Mouse (Mus musculus): Measurements from ENCODE around the gene Rcc2. TPM values are rescaled to one million over a fixed set of nuclear protein-coding genes. Genes with fewer than 3 reads are reported as not detected.
A peak's percentile ranks its signal among the peaks of the same experiment; 100 is the strongest.

The Rcc2 gene
- polyA plus RNA-seq, 1 experiment from 2014 or later: 16.1 TPM

DNA sequence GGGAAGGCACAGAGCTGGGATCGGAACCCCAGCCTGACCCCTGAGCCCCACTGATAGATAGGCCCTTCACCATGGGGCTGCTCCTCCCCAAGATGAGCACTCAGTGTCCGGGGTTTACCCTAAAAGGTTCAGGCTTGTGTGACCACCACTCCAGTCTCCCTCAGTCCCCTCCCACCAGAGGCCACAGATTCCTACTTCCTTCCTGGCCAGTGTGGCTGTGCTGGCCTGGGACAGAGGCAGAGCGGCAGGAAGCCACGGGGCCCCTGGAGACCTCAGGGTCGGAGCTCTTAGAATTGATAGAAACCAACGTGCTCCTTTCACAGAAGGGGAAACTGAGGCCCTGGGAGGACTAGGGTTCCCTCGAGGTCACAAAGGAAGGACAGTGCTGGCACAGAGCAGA, 37.9 kb upstream of the Rcc2 start:
- ATAC-seq (ENCODE audit: insufficient number of reproducible peaks, insufficient read depth, low FRiP score, low read depth): no peak
- H3K4me1 ChIP-seq (ENCODE audit: control insufficient read depth in 2 of 2, insufficient read depth in 2 of 2, low read length in 2 of 2): peaks cover 19 to 32% of the 10 kb centered on the region in 2 experiments

GRCm38 (mm10) chr4:140662882-140663585, 37.3 kb upstream of the Rcc2 start:
- no peak overlapping the region for H3K9ac ChIP-seq (ENCODE audit: low read length)
- H3K27ac ChIP-seq (replicated peaks in 1 of 2; ENCODE audit: control insufficient read depth in 1 of 2, insufficient read depth in 1 of 2, low read depth in 2 of 2, low read length in 2 of 2): no peak overlapping the region
- WGBS: 28% methylated on average over 10 of the region's 10 CpGs
- no peak overlapping the region for H3K4me3 ChIP-seq (ENCODE audit: control insufficient read depth in 1 of 2, insufficient read depth in 1 of 2, low read depth in 1 of 2, low read length in 2 of 2)
- no peak overlapping the region for H3K4me2 ChIP-seq (ENCODE audit: low read length)
- no peaks in the 10 kb centered on the region for H3K36me3 ChIP-seq (ENCODE audit: control insufficient read depth, insufficient read depth, low read length)
- no peaks in the 10 kb centered on the region for H3K27me3 ChIP-seq (ENCODE audit: control insufficient read depth, insufficient read depth, low read length)
- H3K9me3 ChIP-seq (ENCODE audit: control insufficient read depth, low read length): no peaks in the 10 kb centered on the region
- H3K4me1 ChIP-seq (ENCODE audit: control insufficient read depth in 2 of 2, insufficient read depth in 2 of 2, low read length in 2 of 2): peaks cover 13 to 27% of the 10 kb centered on the region in 2 experiments
- no peak for ATAC-seq (ENCODE audit: insufficient number of reproducible peaks, insufficient read depth, low FRiP score, low read depth)

More for the DNA sequence above, 37.9 kb upstream of the Rcc2 start:
- Histone ChIP-seq H3K4me2 (ENCODE audit: low read length) (no peak overlapping the region), H3K27me3 (ENCODE audit: control insufficient read depth, insufficient read depth, low read length) (no peaks in the 10 kb centered on the region), H3K9me3 (ENCODE audit: control insufficient read depth, low read length) (no peaks in the 10 kb centered on the region), H3K9ac (ENCODE audit: low read length) (no peak overlapping the region), H3K36me3 (ENCODE audit: control insufficient read depth, insufficient read depth, low read length) (no peaks in the 10 kb centered on the region), H3K4me3 (ENCODE audit: control insufficient read depth in 1 of 2, insufficient read depth in 1 of 2, low read depth in 1 of 2, low read length in 2 of 2) (no peak overlapping the region), H3K27ac (replicated peaks in 1 of 2; ENCODE audit: control insufficient read depth in 1 of 2, insufficient read depth in 1 of 2, low read depth in 2 of 2, low read length in 2 of 2) (no peak overlapping the region)
- 22% methylated on average over 7 of the region's 7 CpGs for WGBS

DNA sequence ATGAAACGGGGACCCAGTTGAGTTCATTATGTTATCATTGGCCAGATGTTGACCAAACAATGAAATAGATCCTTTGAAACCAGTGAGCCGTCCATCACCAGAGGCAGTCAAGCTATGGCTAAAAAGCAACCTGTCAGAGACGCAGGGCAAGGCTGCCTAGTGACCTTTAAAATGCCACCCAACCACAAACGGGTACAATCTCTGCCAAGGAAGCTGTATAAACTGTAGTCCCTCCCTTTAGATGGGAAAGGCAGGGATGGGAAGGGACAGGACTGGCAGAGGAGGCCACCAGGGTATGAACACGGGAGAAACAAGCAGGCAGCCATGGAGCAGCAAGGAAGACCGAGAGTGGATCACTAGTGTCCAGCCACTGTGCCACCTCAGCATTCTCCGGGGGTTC, 35.3 kb upstream of the Rcc2 start:
- ATAC-seq (ENCODE audit: insufficient number of reproducible peaks, insufficient read depth, low FRiP score, low read depth): no peak
- Histone ChIP-seq H3K27me3 (ENCODE audit: control insufficient read depth, insufficient read depth, low read length) (no peaks in the 10 kb centered on the region), H3K36me3 (ENCODE audit: control insufficient read depth, insufficient read depth, low read length) (no peaks in the 10 kb centered on the region), H3K4me1 (ENCODE audit: control insufficient read depth in 2 of 2, insufficient read depth in 2 of 2, low read length in 2 of 2) (peaks cover 9 to 16% of the 10 kb centered on the region in 2 experiments), H3K27ac (replicated peaks in 1 of 2; ENCODE audit: control insufficient read depth in 1 of 2, insufficient read depth in 1 of 2, low read depth in 2 of 2, low read length in 2 of 2) (no peak overlapping the region), H3K9ac (ENCODE audit: low read length) (no peak overlapping the region), H3K4me2 (ENCODE audit: low read length) (no peak overlapping the region), H3K9me3 (ENCODE audit: control insufficient read depth, low read length) (no peaks in the 10 kb centered on the region), H3K4me3 (ENCODE audit: control insufficient read depth in 1 of 2, insufficient read depth in 1 of 2, low read depth in 1 of 2, low read length in 2 of 2) (no peak overlapping the region)
- WGBS: 83% methylated on average over 7 of the region's 7 CpGs

- H3K9ac ChIP-seq (ENCODE audit: low read length): no peak within 1 kb of the TSS
- H3K27ac ChIP-seq (replicated peaks in 1 of 2; ENCODE audit: control insufficient read depth in 1 of 2, insufficient read depth in 1 of 2, low read depth in 2 of 2, low read length in 2 of 2): no peak within 1 kb of the TSS
- 60% methylated on average over 11 of the region's 11 CpGs for WGBS
- peaks cover 9 to 16% of the 10 kb centered on the region in 2 experiments for H3K4me1 ChIP-seq (ENCODE audit: control insufficient read depth in 2 of 2, insufficient read depth in 2 of 2, low read length in 2 of 2)
- no peak within 1 kb of the TSS for H3K4me3 ChIP-seq (ENCODE audit: control insufficient read depth in 1 of 2, insufficient read depth in 1 of 2, low read depth in 1 of 2, low read length in 2 of 2)
- H3K9me3 ChIP-seq (ENCODE audit: control insufficient read depth, low read length): no peaks in the 10 kb centered on the region
- ATAC-seq (ENCODE audit: insufficient number of reproducible peaks, insufficient read depth, low FRiP score, low read depth): no peak
- no peak within 1 kb of the TSS for H3K4me2 ChIP-seq (ENCODE audit: low read length)
- no peaks in the 10 kb centered on the region for H3K27me3 ChIP-seq (ENCODE audit: control insufficient read depth, insufficient read depth, low read length)
- H3K36me3 ChIP-seq (ENCODE audit: control insufficient read depth, insufficient read depth, low read length): no peaks in the 10 kb centered on the region
Observed at GRCm38 (mm10) chr4:140665760-140666159, 34.6 kb upstream of the Rcc2 start, which contains the start of gene Arhgef10l. Arhgef10l (minus strand) TSS chr4:140666012.

- Histone ChIP-seq H3K27ac (replicated peaks in 1 of 2; ENCODE audit: control insufficient read depth in 1 of 2, insufficient read depth in 1 of 2, low read depth in 2 of 2, low read length in 2 of 2) (no peak overlapping the region), H3K36me3 (ENCODE audit: control insufficient read depth, insufficient read depth, low read length) (no peaks in the 10 kb centered on the region), H3K4me3 (ENCODE audit: control insufficient read depth in 1 of 2, insufficient read depth in 1 of 2, low read depth in 1 of 2, low read length in 2 of 2) (no peak overlapping the region), H3K4me2 (ENCODE audit: low read length) (no peak overlapping the region), H3K4me1 (ENCODE audit: control insufficient read depth in 2 of 2, insufficient read depth in 2 of 2, low read length in 2 of 2) (peaks cover 4 to 6% of the 10 kb centered on the region in 2 experiments), H3K9me3 (ENCODE audit: control insufficient read depth, low read length) (no peaks in the 10 kb centered on the region), H3K9ac (ENCODE audit: low read length) (no peak overlapping the region), H3K27me3 (ENCODE audit: control insufficient read depth, insufficient read depth, low read length) (no peaks in the 10 kb centered on the region)
- 77% methylated on average over 8 of the region's 8 CpGs for WGBS
- no peak for ATAC-seq (ENCODE audit: insufficient number of reproducible peaks, insufficient read depth, low FRiP score, low read depth)
Observed at GRCm38 (mm10) chr4:140667802-140668201, 32.5 kb upstream of the Rcc2 start.

DNA sequence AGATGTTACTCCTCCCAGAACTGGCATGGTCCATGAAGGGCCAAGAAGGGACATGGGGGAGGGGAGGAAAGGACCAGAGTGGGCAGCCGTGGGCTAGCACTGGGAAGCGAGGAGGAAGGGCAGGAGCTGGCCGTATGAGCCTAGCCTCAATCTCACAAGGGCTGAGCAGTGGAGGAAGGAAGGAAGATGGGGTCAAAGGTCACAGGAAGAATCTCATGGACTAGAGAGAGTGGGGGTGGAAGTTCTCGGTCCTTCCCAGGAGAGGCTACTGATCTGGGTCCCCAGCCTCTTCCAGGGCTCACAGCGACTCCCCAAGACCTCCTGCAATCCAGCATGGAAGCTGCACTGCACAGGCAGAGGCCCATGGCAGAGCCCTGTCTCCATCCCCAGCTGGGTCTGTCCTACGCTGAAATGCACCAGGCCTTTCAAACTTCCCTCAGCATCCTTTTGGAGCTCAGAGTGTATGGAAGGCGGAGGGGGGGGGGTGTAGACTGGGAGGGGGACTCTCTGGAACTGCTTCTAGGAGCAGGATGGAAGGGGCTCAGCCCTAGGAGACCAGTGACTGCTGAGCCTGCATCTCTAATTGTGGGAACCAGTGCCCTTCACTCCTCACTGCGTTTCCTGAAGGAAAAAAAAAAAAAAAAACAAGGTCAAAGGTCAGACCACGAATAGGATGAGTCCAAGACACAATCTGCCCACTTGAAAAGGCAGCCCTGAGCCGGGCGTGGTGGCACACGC, 26.6 kb upstream of the Rcc2 start:
- Histone ChIP-seq H3K36me3 (ENCODE audit: control insufficient read depth, insufficient read depth, low read length) (no peaks in the 10 kb centered on the region), H3K4me2 (ENCODE audit: low read length) (no peak overlapping the region), H3K27ac (replicated peaks in 1 of 2; ENCODE audit: control insufficient read depth in 1 of 2, insufficient read depth in 1 of 2, low read depth in 2 of 2, low read length in 2 of 2) (no peak overlapping the region), H3K27me3 (ENCODE audit: control insufficient read depth, insufficient read depth, low read length) (no peaks in the 10 kb centered on the region), H3K4me3 (ENCODE audit: control insufficient read depth in 1 of 2, insufficient read depth in 1 of 2, low read depth in 1 of 2, low read length in 2 of 2) (no peak overlapping the region), H3K9me3 (ENCODE audit: control insufficient read depth, low read length) (no peaks in the 10 kb centered on the region), H3K9ac (ENCODE audit: low read length) (no peak overlapping the region), H3K4me1 (ENCODE audit: control insufficient read depth in 2 of 2, insufficient read depth in 2 of 2, low read length in 2 of 2) (peaks cover 0 to 3% of the 10 kb centered on the region in 2 experiments; a peak in 1 of 4 replicates)
- no peak for ATAC-seq (ENCODE audit: insufficient number of reproducible peaks, insufficient read depth, low FRiP score, low read depth)
- 62% methylated on average over 12 of the region's 12 CpGs for WGBS

- no peak overlapping the region for H3K9ac ChIP-seq (ENCODE audit: low read length)
- no peak overlapping the region for H3K4me3 ChIP-seq (ENCODE audit: control insufficient read depth in 1 of 2, insufficient read depth in 1 of 2, low read depth in 1 of 2, low read length in 2 of 2)
- H3K27me3 ChIP-seq (ENCODE audit: control insufficient read depth, insufficient read depth, low read length): no peaks in the 10 kb centered on the region
- WGBS: 29% methylated on average over 13 of the region's 13 CpGs
- no peak overlapping the region for H3K27ac ChIP-seq (replicated peaks in 1 of 2; ENCODE audit: control insufficient read depth in 1 of 2, insufficient read depth in 1 of 2, low read depth in 2 of 2, low read length in 2 of 2)
- H3K36me3 ChIP-seq (ENCODE audit: control insufficient read depth, insufficient read depth, low read length): no peaks in the 10 kb centered on the region
- ATAC-seq (ENCODE audit: insufficient number of reproducible peaks, insufficient read depth, low FRiP score, low read depth): peak; percentile 46; the same call in 1 of the 2 replicates
- peaks cover 0 to 3% of the 10 kb centered on the region in 2 experiments; a peak in 1 of 4 replicates for H3K4me1 ChIP-seq (ENCODE audit: control insufficient read depth in 2 of 2, insufficient read depth in 2 of 2, low read length in 2 of 2)
- H3K4me2 ChIP-seq (ENCODE audit: low read length): no peak overlapping the region
- no peaks in the 10 kb centered on the region for H3K9me3 ChIP-seq (ENCODE audit: control insufficient read depth, low read length)
Observed at GRCm38 (mm10) chr4:140674345-140674926, 25.9 kb upstream of the Rcc2 start.

Data from heart, embryonic 14.5 days (tissue).